Mouse (Mus musculus) CH12.LX (cell line): ENCODE measurements at regions not wholly inside any gene's neighbourhood (a gene's known extent, or its start where the extent isn't known, plus 50 kb on each side); places are given as distances from the start of the nearest gene placed in this dataset.

ENCODE experiments used
- DNase-seq: peaks from one replicate; pipeline ENCODE4 v3.0.0-alpha.2; 2013; ENCODE audit errors: extremely low read depth
- H3K27ac ChIP-seq: 2 replicates; pipeline ENCODE4 v1.5.1; 2012; ENCODE audit warnings: low read depth, mild to moderate bottlenecking, control low read depth, moderate library complexity; ENCODE audit not compliant: insufficient read depth
- H3K27me3 ChIP-seq: replicated peaks from 2 replicates; pipeline ENCODE3; 2012; ENCODE audit warnings: inconsistent platforms
- H3K36me3 ChIP-seq, 2 experiments: replicated peaks in 1 of 2; 2 replicates each; pipeline versions ENCODE3 to v1.6.1; 2012; ENCODE audit warnings: inconsistent platforms in 1 of 2, low read length in 1 of 2, mild to moderate bottlenecking in 1 of 2, mixed read lengths in 1 of 2, moderate library complexity in 1 of 2; ENCODE audit not compliant: control insufficient read depth in 1 of 2, insufficient read depth in 1 of 2
- H3K4me1 ChIP-seq, 2 experiments: 2 replicates each; pipeline ENCODE4 v1.6.1; 2012; ENCODE audit warnings: inconsistent platforms in 1 of 2, moderate library complexity in 1 of 2; ENCODE audit not compliant: insufficient read depth in 2 of 2, control insufficient read depth in 1 of 2
- H3K4me2 ChIP-seq: 2 replicates; pipeline ENCODE4 v1.6.1; 2012; ENCODE audit warnings: low read depth, mild to moderate bottlenecking, control low read depth; ENCODE audit not compliant: poor library complexity, insufficient read depth, severe bottlenecking
- H3K4me3 ChIP-seq, 3 experiments: fragments of 150-350 bp in 1 of 3; sonication (generic) in 1 of 3; replicated peaks in 1 of 3; 2 replicates each; pipeline versions ENCODE3 to v1.5.1; 2011 to 2012; ENCODE audit warnings: low read depth in 2 of 3, low read length in 2 of 3, mild to moderate bottlenecking in 2 of 3, moderate library complexity in 2 of 3, control low read depth in 1 of 3, improper control_type of control experiment in 1 of 3, inconsistent platforms in 1 of 3, mixed read lengths in 1 of 3; ENCODE audit not compliant: poor library complexity in 1 of 3
- H3K79me2 ChIP-seq: replicated peaks from 2 replicates; pipeline ENCODE4 v1.6.1; 2012; ENCODE audit warnings: mild to moderate bottlenecking, moderate library complexity; ENCODE audit not compliant: control insufficient read depth, poor library complexity, insufficient read depth, severe bottlenecking; ENCODE audit errors: extremely low read depth
- H3K9ac ChIP-seq: 2 replicates; pipeline ENCODE4 v1.6.1; 2012; ENCODE audit warnings: low read depth, mild to moderate bottlenecking, control low read depth, moderate library complexity; ENCODE audit not compliant: insufficient read depth
- H3K9me3 ChIP-seq: replicated peaks from 2 replicates; pipeline ENCODE3; 2012; ENCODE audit warnings: low read length, inconsistent platforms, mixed read lengths
- BHLHE40 ChIP-seq: IDR thresholded peaks from 2 replicates; pipeline ENCODE4 v1.6.1; 2011; ENCODE audit warnings: mild to moderate bottlenecking, low read depth, low read length, improper control_type of control experiment
- CHD1 ChIP-seq: IDR thresholded peaks from 2 replicates; pipeline ENCODE4 v1.6.1; 2012; ENCODE audit warnings: low read depth, low read length, improper control_type of control experiment, inconsistent platforms
- ELF1 ChIP-seq: IDR thresholded peaks from 2 replicates; pipeline ENCODE4 v1.6.1; 2014; ENCODE audit warnings: low read depth, mild to moderate bottlenecking, inconsistent platforms, low read length, improper control_type of control experiment
- EP300 ChIP-seq: IDR thresholded peaks from 2 replicates; pipeline ENCODE4 v1.6.1; 2011; ENCODE audit warnings: low read length, improper control_type of control experiment
- JUND ChIP-seq: conservative IDR thresholded peaks from 2 replicates; pipeline ENCODE4 v1.6.1; 2011; ENCODE audit warnings: low read depth, low read length, improper control_type of control experiment
- MXI1 ChIP-seq: IDR thresholded peaks from 2 replicates; pipeline ENCODE4 v1.6.1; 2011; ENCODE audit warnings: mild to moderate bottlenecking, low read depth, low read length, improper control_type of control experiment
- NELFE ChIP-seq: IDR thresholded peaks from 2 replicates; pipeline ENCODE4 v1.6.1; 2011; ENCODE audit warnings: low read depth, low read length, improper control_type of control experiment
- NRF1 ChIP-seq: IDR thresholded peaks from 2 replicates; pipeline ENCODE4 v1.6.1; 2014; ENCODE audit warnings: low read depth, mild to moderate bottlenecking, inconsistent platforms, low read length, improper control_type of control experiment, moderate library complexity
- PAX5 ChIP-seq: IDR thresholded peaks from 2 replicates; pipeline ENCODE4 v1.6.1; 2012; ENCODE audit warnings: low read length, inconsistent platforms, mixed read lengths
- RAD21 ChIP-seq: IDR thresholded peaks from 2 replicates; pipeline ENCODE4 v1.6.1; 2011; ENCODE audit warnings: low read depth, mild to moderate bottlenecking, low read length, improper control_type of control experiment, moderate library complexity
- RCOR1 ChIP-seq: conservative IDR thresholded peaks from 2 replicates; pipeline ENCODE4 v1.6.1; 2012; ENCODE audit warnings: low read depth, mild to moderate bottlenecking, inconsistent platforms, low read length, improper control_type of control experiment
- USF2 ChIP-seq: conservative IDR thresholded peaks from 2 replicates; pipeline ENCODE4 v1.6.1; 2011; ENCODE audit warnings: low read depth, low read length, improper control_type of control experiment
- ZKSCAN1 ChIP-seq: IDR thresholded peaks from 2 replicates; pipeline ENCODE4 v1.6.1; 2012; ENCODE audit warnings: low read depth, inconsistent platforms, low read length, improper control_type of control experiment, borderline replicate concordance
- ZMIZ1 ChIP-seq: IDR thresholded peaks from 2 replicates; pipeline ENCODE4 v1.6.1; 2012; ENCODE audit warnings: low read depth, mild to moderate bottlenecking, inconsistent platforms, low read length, improper control_type of control experiment
- ZNF384 ChIP-seq: IDR thresholded peaks from 2 replicates; pipeline ENCODE4 v1.6.1; 2012; ENCODE audit warnings: low read depth, low read length, improper control_type of control experiment, inconsistent platforms
- dilution Hi-C: fragments of 300-500 bp; cut with MboI; formaldehyde crosslinking; loops from 2 replicates; pipeline ENCODE4 v1.14.3; 2020; ENCODE audit warnings: low sequenced_read_pairs; ENCODE audit not compliant: extremely low pct_unique_long_range_greater_than_20kb, extremely low pct_ligation_motif_present
- in situ Hi-C: fragments of 300-500 bp; cut with MboI; formaldehyde crosslinking; loops from 3 replicates; pipeline ENCODE4 v1.14.3; 2019; ENCODE audit warnings: low sequenced_read_pairs, low pct_ligation_motif_present, low pct_unique_long_range_greater_than_20kb, mixed read lengths

- Histone ChIP-seq H3K27ac (no peak overlapping the region), H3K36me3 (no peaks in the 10 kb centered on the region), H3K27me3 (no peaks in the 10 kb centered on the region), H3K9ac (no peak overlapping the region), H3K9me3 (no peaks in the 10 kb centered on the region), H3K4me2 (no peak overlapping the region), H3K4me1 (no peaks in the 10 kb centered on the region), H3K4me3 (no peak overlapping the region), H3K79me2 (no peaks in the 10 kb centered on the region)
- TF ChIP-seq RCOR1 (no peak), RAD21 (no peak), MXI1 (no peak), JUND (no peak)
- DNase-seq = no peak
- in situ Hi-C loops = no loop called here
- dilution Hi-C loops = no loop called here
Observed at GRCm38 (mm10) chr14:46606037-46606436, 154.3 kb upstream of the Cdkn3 start.

GRCm38 (mm10) chr14:46604886-46605531 lies 155.3 kb upstream of the Cdkn3 start:
- no peak for DNase-seq
- Histone ChIP-seq H3K79me2 (no peaks in the 10 kb centered on the region), H3K4me3 (no peak overlapping the region), H3K9ac (no peak overlapping the region), H3K4me1 (no peaks in the 10 kb centered on the region), H3K9me3 (no peaks in the 10 kb centered on the region), H3K4me2 (no peak overlapping the region), H3K36me3 (no peaks in the 10 kb centered on the region), H3K27me3 (no peaks in the 10 kb centered on the region), H3K27ac (no peak overlapping the region)
- TF ChIP-seq EP300 (no peak), NELFE (no peak), USF2 (no peak), RAD21 (no peak), JUND (no peak), ZNF384 (no peak), MXI1 (no peak), ELF1 (no peak), CHD1 (no peak), PAX5 (no peak), BHLHE40 (no peak), RCOR1 (no peak), ZKSCAN1 (no peak), ZMIZ1 (no peak), NRF1 (no peak)
- in situ Hi-C loops = no loop called here
- dilution Hi-C loops = no loop called here
